Mouse (Mus musculus): ENCODE results near the gene Alg13.
A peak's percentile ranks its signal among the peaks of the same experiment; 100 is the strongest.

Alg13 gene

GRCm38 (mm10) chrX:144317548-144318163, at the start of gene Alg13:
TSS of gene Alg13 (plus strand) at chrX:144317804.
- peak; percentile 72 for DNase-seq (ENCODE audit: low read depth)

DNA sequence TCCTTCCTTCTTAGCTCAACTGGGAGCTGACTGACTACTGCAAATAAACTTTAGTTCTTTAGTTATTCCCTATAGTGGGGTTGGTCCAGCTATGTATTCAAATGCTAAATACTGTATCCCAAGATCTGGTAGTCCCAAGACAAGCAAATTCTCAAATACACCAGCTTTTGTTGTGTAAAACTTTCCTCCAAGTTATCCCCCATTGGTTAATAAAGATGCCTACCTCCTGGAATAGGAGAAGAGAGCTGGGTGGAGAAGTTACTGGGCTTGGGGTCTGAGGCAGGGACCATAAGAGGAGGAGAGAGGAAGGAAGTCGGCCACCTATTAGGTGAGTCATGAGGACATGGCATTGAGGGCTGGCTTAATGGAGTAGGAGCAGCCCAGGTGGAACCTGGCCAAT, 49.0 kb upstream of the Alg13 start:
- no peak for DNase-seq (ENCODE audit: low read depth)

GRCm38 (mm10) chrX:144301476-144301875, 16.1 kb upstream of the Alg13 start:
- peak; percentile 37 for DNase-seq (ENCODE audit: low read depth)

DNA sequence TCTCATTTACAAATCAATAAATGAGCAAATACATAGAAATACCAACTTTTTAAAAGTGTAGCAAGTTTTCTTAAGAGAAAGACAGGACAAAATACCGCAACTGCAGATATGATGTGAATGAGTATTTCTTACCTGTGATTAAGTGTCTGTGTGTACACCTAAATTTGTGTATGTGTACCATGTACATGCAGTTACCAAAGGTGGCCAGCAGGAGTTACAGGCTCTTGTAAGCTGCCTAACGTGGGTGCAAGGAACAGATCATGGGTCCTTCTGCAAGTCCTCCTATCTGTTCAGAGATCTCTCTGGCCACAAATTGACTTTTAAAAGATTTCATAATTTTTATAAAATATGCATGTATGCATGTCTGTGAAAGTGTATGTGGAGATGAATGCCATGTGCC, 11.9 kb upstream of the Alg13 start:
- no peak for DNase-seq (ENCODE audit: low read depth)

DNA sequence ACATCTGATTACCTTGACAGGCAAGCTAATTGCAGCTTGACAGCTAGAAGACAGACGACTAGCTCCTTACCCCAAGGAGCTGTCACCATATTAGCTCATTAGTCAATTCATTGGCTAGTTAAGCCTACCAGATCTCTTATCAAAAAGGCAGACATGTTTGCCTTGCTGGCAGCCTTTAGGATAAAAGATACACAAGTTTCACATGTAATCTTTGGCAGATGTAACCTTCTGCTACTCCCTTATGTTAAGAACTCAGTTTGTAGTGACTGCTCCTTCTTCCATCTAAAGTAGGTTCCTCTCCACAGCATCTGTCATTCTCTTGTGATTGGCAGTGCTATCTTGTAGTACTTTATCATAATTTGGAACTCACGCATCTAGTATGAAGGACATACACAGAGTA, 3.6 kb upstream of the Alg13 start:
- no peak for DNase-seq (ENCODE audit: low read depth)

- DNase-seq (ENCODE audit: low read depth) = peak; percentile 26
Observed at GRCm38 (mm10) chrX:144315028-144315427, 2.6 kb upstream of the Alg13 start.

DNA sequence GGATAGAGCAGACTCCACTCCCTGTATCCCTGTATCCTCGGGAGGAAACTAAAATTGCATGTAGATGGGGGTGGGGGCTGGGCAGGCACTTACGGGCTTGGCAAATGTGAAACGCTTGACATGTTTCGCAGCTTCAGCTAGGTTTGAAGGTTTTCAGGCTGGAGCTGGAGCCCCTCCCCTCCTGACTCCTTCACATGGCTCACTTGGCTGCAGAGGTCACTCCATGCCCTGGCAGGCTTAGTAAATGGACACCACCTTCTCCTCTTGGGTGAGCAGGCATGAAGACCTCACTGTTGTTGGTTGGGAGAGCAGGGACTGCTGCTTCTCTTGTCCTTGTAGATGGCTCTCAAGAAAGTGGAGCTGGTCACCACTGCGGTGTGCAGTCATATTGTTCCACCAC, 1.6 kb upstream of the Alg13 start:
- DNase-seq (ENCODE audit: low read depth) = no peak

DNA sequence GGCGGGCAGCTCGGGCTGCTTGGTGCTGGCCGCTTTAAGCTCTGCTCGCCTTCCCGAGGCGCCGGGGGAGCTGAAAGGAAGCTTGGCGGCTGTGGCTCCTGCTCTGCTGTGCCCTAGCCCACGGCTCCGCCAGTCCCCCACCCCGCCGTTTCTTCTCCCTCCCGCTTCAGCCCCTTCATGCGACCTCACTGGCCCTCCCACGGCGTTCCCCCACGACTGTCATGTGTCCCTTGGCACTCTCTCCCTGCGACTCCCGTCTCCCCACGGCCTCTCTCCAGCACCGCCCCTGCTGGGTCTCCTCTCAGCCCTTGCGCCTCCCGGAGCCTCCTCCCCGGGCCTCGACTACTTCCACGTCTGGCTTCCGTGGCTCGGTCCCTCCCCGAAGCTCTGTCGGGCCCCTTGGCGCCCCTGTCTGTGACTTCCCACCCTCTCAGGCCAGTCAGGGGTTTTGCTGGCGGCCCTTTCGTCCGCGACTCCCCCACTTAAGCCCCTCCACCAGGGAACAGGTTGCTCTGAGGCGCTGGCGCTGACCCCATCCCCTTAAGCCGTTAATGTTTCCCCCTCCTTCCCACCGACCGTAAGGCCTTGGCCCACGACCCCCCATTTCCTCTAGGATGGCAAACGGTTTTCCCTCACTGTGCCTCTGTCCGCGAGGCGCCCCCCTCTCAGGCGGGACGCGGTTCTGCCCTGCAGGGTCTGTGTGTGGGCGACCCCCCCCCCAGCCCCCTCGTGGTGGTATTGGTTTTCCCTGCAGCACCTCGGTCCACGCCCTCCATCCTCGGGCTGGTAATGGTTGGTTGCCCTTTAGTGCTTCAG, 768 bp downstream of the Alg13 start:
- DNase-seq (ENCODE audit: low read depth) = peak; percentile 38

GRCm38 (mm10) chrX:144319366-144319765, 1.8 kb downstream of the Alg13 start:
- DNase-seq (ENCODE audit: low read depth) = no peak

DNA sequence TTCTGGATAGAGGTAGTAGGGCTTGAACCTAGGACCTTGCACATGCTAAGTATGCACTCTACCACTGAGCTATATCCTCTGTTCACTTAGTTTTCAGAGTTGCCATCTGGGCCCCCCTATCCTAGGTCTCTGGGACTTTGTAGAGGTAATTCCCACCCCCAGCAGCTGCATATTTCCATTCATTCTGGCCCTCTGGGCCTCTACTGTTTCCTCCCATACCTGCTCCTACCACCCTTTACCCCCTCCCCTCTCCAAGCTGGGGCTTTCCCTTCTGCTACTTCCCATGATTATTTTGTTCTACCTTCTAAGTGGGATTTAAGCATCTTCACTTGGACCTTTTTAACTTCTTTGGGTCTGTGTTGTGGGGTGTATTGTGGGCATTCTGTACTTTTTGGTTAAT, 7.8 kb downstream of the Alg13 start:
- no peak for DNase-seq (ENCODE audit: low read depth)

- DNase-seq (ENCODE audit: low read depth) = no peak
Observed at GRCm38 (mm10) chrX:144335332-144336015, 17.9 kb downstream of the Alg13 start.

DNA sequence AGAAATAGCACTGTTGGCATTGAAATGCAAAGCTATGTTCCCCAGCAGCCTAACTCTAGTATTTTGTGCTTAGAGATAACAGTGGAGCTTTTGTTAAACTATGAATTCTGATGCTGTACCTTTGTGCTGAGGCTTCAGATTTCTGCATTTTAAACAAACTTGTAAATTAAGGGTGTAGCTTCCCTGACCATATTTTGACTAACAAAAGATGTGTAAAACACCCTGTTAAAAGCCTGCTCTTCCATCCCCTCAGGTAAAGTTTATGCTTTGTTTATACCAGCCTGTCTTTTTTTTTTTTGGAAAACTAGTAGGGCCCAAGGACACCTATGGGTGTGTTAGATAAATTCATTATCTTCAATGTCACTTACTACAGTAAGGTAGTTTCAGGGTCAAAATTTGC, 20.3 kb downstream of the Alg13 start:
- no peak for DNase-seq (ENCODE audit: low read depth)

DNA sequence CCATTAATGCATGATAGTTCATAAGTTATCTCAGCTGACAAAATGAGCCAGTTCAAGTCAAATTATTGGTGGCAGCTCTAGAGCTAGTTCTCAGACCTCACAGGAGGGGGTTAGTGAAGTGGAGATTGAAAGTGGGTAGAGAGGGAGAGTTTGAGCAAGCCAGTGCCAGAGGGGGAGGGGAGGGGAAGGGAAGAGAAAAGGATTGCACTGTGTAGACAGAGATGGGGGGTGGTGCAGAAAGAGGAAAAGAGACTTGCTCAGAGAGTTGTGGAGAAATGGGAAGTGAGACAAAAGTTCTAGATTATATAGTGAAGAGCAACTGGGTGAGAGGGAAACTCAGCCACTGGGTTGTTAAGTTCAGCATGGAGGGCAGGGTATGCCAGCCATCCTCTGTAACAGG, 20.8 kb downstream of the Alg13 start:
- no peak for DNase-seq (ENCODE audit: low read depth)

DNA sequence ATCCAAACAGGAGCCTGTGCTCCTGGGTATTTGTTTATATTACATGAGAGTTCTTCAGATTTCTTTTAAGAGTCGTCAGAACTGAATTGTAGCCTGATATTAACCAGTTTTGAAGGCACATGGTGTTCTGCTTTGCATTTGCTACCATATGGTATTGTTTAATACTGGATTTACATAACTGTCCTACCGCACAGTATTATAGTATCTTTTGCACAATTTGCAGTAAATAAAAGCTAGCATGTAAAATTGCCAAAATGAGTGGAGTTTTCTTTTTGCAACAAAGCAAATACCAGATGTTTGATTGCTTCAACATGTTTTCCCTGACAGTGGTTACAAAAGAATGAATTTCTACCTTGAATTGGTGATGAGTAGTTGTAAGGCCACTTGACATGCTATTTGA, 56.6 kb downstream of the Alg13 start:
- no peak for DNase-seq (ENCODE audit: low read depth)

DNA sequence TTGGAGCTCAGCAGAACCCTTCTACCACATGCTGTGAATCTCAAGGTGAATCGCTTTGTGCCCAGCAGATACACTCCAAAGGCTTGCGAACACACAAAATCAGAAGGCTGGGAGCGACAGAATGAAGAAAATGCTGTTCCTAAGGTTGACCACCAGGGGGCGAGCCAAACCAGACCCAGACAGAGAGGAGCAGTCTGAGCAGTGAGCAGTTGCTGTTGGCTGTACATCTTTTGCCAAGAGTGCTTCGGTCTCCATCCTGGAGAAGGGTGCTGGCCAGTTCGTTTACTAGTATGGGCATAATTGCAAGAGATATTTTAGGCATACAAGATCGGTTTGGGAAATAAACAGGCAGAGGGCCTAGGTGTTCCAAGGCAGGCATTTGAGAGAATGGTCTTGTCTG, 85.9 kb downstream of the Alg13 start:
- DNase-seq (ENCODE audit: low read depth) = peak; percentile 27

DNA sequence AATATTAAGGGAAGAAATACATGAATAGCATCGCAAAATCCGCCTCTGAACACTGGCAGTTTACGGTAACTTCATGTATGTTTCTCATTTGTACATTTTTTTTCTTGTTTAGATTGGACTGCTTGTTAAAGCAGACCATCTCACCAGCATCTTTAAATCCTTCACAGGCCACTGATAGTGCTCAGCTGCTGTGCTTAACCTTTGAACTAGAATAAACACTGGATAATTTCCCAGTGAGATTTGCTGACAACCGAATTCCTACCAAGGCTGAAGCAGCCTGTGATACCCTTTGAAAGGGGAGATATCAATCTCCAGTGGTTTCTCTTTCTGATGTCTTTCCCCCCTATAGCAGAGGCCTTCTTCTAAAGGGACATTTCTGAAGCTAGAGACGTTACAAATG, 90.4 kb downstream of the Alg13 start:
- no peak for DNase-seq (ENCODE audit: low read depth)

- no peak for DNase-seq (ENCODE audit: low read depth)
Observed at GRCm38 (mm10) chrX:144420259-144420658, 102.7 kb downstream of the Alg13 start.

DNA sequence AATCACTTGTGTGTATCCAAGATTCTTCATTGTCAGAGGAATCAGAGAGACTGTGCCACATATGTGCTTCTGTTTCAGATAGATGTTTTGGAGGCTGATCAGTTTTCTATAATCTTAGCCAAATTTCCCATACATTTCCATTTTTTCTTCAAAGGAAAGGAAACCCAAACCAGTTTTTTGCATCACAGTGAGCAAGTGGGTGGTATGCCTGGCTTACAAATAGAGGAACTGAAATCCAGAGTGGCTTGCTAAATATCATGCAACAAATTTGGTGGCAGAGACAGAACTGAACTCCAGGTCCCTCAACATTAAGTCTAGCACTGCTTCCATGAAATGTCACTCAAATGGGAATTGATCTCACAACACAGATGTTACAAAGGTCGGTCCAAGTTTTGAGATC, 103.5 kb downstream of the Alg13 start:
- DNase-seq (ENCODE audit: low read depth) = no peak

GRCm38 (mm10) chrX:144423848-144424247, 106.2 kb downstream of the Alg13 start:
- DNase-seq (ENCODE audit: low read depth) = no peak
